Comparison of ENCODE assay signal across 25 mouse cellular contexts in genomic region chr3:85679312-85679933, GRCm38 (mm10).
DNase-seq lines count a peak whose midpoint lies in the region; ATAC-seq and TF ChIP-seq lines count a peak whose summit lies in the region.
"Had no signal": no experiment of that assay in that cellular context is flagged by ENCODE, and none has a peak within 500 bp of the region (broad histone marks: within the 10 kb centered on the region; RNA-seq: fewer than 3 reads in every experiment).

No protein-coding gene starts in this region.

- no peak for TF ChIP-seq EP300 in MEL (IDR thresholded peaks at IDR 0.05; ENCODE audit: low read depth in 1 of 2, low read length in 2 of 2)

- peak overlapping the region; percentile 22; the same call in 1 of the 2 replicates for H3K27ac ChIP-seq in heart, embryonic 10.5 days
- peak overlapping the region; percentile 19; the same call in 1 of the 2 replicates for H3K27ac ChIP-seq in heart, embryonic 15.5 days
- H3K27ac ChIP-seq in MEL (ENCODE audit: control insufficient read depth, low read depth, low read length) = no peak overlapping the region
- H3K27ac ChIP-seq in liver, embryonic 13.5 days = no peak overlapping the region
- H3K27ac ChIP-seq: embryonic facial prominence, embryonic 10.5 days; embryonic facial prominence, embryonic 15.5 days; forebrain, embryonic 13.5 days; hindbrain, embryonic 13.5 days; kidney, postnatal 0 days; midbrain, embryonic 12.5 days had no signal

- no peaks in the 10 kb centered on the region for H3K79me2 ChIP-seq in MEL (ENCODE audit: control insufficient read depth, insufficient read depth, low read length, poor library complexity)

- H3K9me3 ChIP-seq in heart, embryonic 10.5 days = no peaks in the 10 kb centered on the region
- H3K9me3 ChIP-seq in heart, embryonic 15.5 days (replicated peaks) = no peaks in the 10 kb centered on the region
- H3K9me3 ChIP-seq in MEL (replicated peaks; ENCODE audit: insufficient read depth, low read length) = no peaks in the 10 kb centered on the region
- H3K9me3 ChIP-seq in liver, embryonic 13.5 days (replicated peaks) = no peaks in the 10 kb centered on the region
- H3K9me3 ChIP-seq: embryonic facial prominence, embryonic 10.5 days; embryonic facial prominence, embryonic 15.5 days; forebrain, embryonic 13.5 days; hindbrain, embryonic 13.5 days; midbrain, embryonic 12.5 days had no signal

- H3K27me3 ChIP-seq in heart, embryonic 10.5 days (ENCODE audit: insufficient read depth, poor library complexity, severe bottlenecking) = 0 out of 2 replicates have a peak, but pooled peaks cover 3% of the 10 kb centered on the region
- H3K27me3 ChIP-seq in heart, embryonic 15.5 days = no peaks in the 10 kb centered on the region
- H3K27me3 ChIP-seq in MEL (ENCODE audit: control insufficient read depth in 1 of 2, insufficient read depth in 2 of 2, low read length in 2 of 2) = peaks cover 0 to 2% of the 10 kb centered on the region in 2 experiments; a peak in 2 of 4 replicates
- H3K27me3 ChIP-seq in liver, embryonic 13.5 days = 0 out of 2 replicates have a peak, but pooled peaks cover 5% of the 10 kb centered on the region
- H3K27me3 ChIP-seq: CH12.LX; embryonic facial prominence, embryonic 15.5 days; hindbrain, embryonic 13.5 days; Patski had no signal

- H3K4me1 ChIP-seq in heart, embryonic 10.5 days = peaks cover 23% of the 10 kb centered on the region; the same call in 1 of the 2 replicates
- H3K4me1 ChIP-seq in heart, embryonic 15.5 days (replicated peaks) = peaks cover 16% of the 10 kb centered on the region
- no peaks in the 10 kb centered on the region for H3K4me1 ChIP-seq in MEL (ENCODE audit: control insufficient read depth in 1 of 2, insufficient read depth in 2 of 2, low read length in 2 of 2)
- H3K4me1 ChIP-seq in liver, embryonic 13.5 days (replicated peaks) = peaks cover 14% of the 10 kb centered on the region
- H3K4me1 ChIP-seq: embryonic facial prominence, embryonic 15.5 days; forebrain, embryonic 13.5 days; hindbrain, embryonic 13.5 days; midbrain, embryonic 12.5 days had no signal

- no peak for TF ChIP-seq RAD21 in MEL (IDR thresholded peaks at IDR 0.05; ENCODE audit: low read depth, low read length)

- 62% methylated on average over 8 of the region's 8 CpGs for WGBS in heart, embryonic 10.5 days
- 50% methylated on average over 8 of the region's 8 CpGs for WGBS in heart, embryonic 15.5 days
- 50% methylated on average over 8 of the region's 8 CpGs for WGBS in liver, embryonic 13.5 days (ENCODE audit: insufficient replicate concordance)

- TF ChIP-seq CTCF in MEL (IDR thresholded peaks at IDR 0.05 in 2 of 3, conservative IDR thresholded peaks at IDR 0.05 in 1 of 3; ENCODE audit: control insufficient read depth in 1 of 3, insufficient read depth in 1 of 3, low read depth in 2 of 3, low read length in 3 of 3, poor library complexity in 1 of 3, severe bottlenecking in 1 of 3) = no peak

- no peak for ATAC-seq in heart, embryonic 15.5 days (replicated peaks; ENCODE audit: insufficient number of reproducible peaks, insufficient read depth, low FRiP score, low read depth)
- ATAC-seq in liver, embryonic 13.5 days (ENCODE audit: low read depth) = peak; percentile 75
- ATAC-seq: forebrain, embryonic 13.5 days; intestine, embryonic 16.5 days; Patski had no signal

- no peak for DNase-seq in heart, embryonic 10.5 days (ENCODE audit: low spot score)
- no peak for DNase-seq in heart, postnatal 25 days (ENCODE audit: low spot score)
- DNase-seq in heart, adult 18-20 months = no peak
- peak; percentile 18 for DNase-seq in MEL (ENCODE audit: low read depth, low spot score)
- DNase-seq in liver, embryonic 13.5 days = peak; percentile 15
- no peak for DNase-seq in neural tube, embryonic 10.5 days (ENCODE audit: extremely low spot score, low spot score)
- no peak for DNase-seq in urinary bladder, postnatal 36 days (ENCODE audit: low spot score in 2 of 2)
- DNase-seq: adrenal gland, postnatal 10 days; cerebellum, adult 2 months; cerebellum, postnatal 14 days; gastrocnemius, postnatal 10 days; heart, postnatal 10 days; kidney, adult 8-10 months; kidney, postnatal 4 days; lung, postnatal 36 days had no signal

- no peaks in the 10 kb centered on the region for H3K36me3 ChIP-seq in heart, embryonic 10.5 days
- no peaks in the 10 kb centered on the region for H3K36me3 ChIP-seq in heart, embryonic 15.5 days
- H3K36me3 ChIP-seq in MEL (ENCODE audit: control insufficient read depth in 1 of 2, insufficient read depth in 2 of 2, low read length in 2 of 2) = no peaks in the 10 kb centered on the region
- H3K36me3 ChIP-seq in liver, embryonic 13.5 days = no peaks in the 10 kb centered on the region
- H3K36me3 ChIP-seq: embryonic facial prominence, embryonic 10.5 days; embryonic facial prominence, embryonic 15.5 days; hindbrain, embryonic 13.5 days; midbrain, embryonic 12.5 days had no signal

- H3K4me3 ChIP-seq in heart, embryonic 10.5 days = no peak overlapping the region
- H3K4me3 ChIP-seq in heart, embryonic 15.5 days = no peak overlapping the region
- H3K4me3 ChIP-seq in MEL (ENCODE audit: control insufficient read depth in 1 of 2, insufficient read depth in 1 of 2, low read depth in 2 of 2, low read length in 2 of 2) = no peak overlapping the region
- no peak overlapping the region for H3K4me3 ChIP-seq in liver, embryonic 13.5 days (replicated peaks)
- H3K4me3 ChIP-seq: embryonic facial prominence, embryonic 10.5 days; embryonic facial prominence, embryonic 15.5 days; forebrain, embryonic 13.5 days; hindbrain, embryonic 13.5 days; midbrain, embryonic 12.5 days had no signal

- intact Hi-C loops in heart, postnatal 25 days (cut with DNase I) = no loop called here

- H3K9ac ChIP-seq in heart, embryonic 15.5 days = no peak overlapping the region
- H3K9ac ChIP-seq in MEL (ENCODE audit: control insufficient read depth, low read depth, low read length, poor library complexity, severe bottlenecking) = no peak overlapping the region
- H3K9ac ChIP-seq in liver, embryonic 13.5 days = peak overlapping the region; percentile 33; the same call in 1 of the 2 replicates
- H3K9ac ChIP-seq: embryonic facial prominence, embryonic 15.5 days; forebrain, embryonic 13.5 days; hindbrain, embryonic 13.5 days; midbrain, embryonic 12.5 days had no signal

- no peak overlapping the region for H3K4me2 ChIP-seq in heart, embryonic 15.5 days
- peak overlapping the region; percentile 35 for H3K4me2 ChIP-seq in liver, embryonic 13.5 days
- H3K4me2 ChIP-seq: embryonic facial prominence, embryonic 15.5 days; forebrain, embryonic 13.5 days; hindbrain, embryonic 13.5 days; midbrain, embryonic 12.5 days had no signal

- TF ChIP-seq POLR2A in MEL (IDR thresholded peaks at IDR 0.05; ENCODE audit: control insufficient read depth in 1 of 2, insufficient read depth in 1 of 2, low read depth in 1 of 2, low read length in 2 of 2, poor library complexity in 1 of 2) = no peak

TF ChIP-seq in MEL, 35 proteins besides CTCF, POLR2A, EP300 and RAD21:
- TF ChIP-seq KAT2A (conservative IDR thresholded peaks at IDR 0.05; ENCODE audit: low read depth, low read length) (no peak), MAX (IDR thresholded peaks at IDR 0.05; ENCODE audit: low read length) (no peak), ELF1 (IDR thresholded peaks at IDR 0.05; ENCODE audit: low read depth, low read length) (no peak), TBP (IDR thresholded peaks at IDR 0.05; ENCODE audit: low read depth, low read length) (no peak), GABPA (IDR thresholded peaks at IDR 0.05; ENCODE audit: low read depth, low read length) (no peak), MAFK (IDR thresholded peaks at IDR 0.05; ENCODE audit: borderline replicate concordance, low read depth, low read length) (no peak), ZNF384 (IDR thresholded peaks at IDR 0.05; ENCODE audit: low read depth, low read length) (no peak), E2F4 (IDR thresholded peaks at IDR 0.05; ENCODE audit: borderline replicate concordance, low read depth, low read length) (no peak), MYB (IDR thresholded peaks at IDR 0.05; ENCODE audit: low read depth, low read length) (no peak), POLR2AphosphoS2 (IDR thresholded peaks at IDR 0.05; ENCODE audit: low read length) (no peak), TCF12 (IDR thresholded peaks at IDR 0.05; ENCODE audit: low read depth, low read length) (no peak), SMC3 (IDR thresholded peaks at IDR 0.05; ENCODE audit: low read depth, low read length) (no peak), USF2 (IDR thresholded peaks at IDR 0.05; ENCODE audit: borderline replicate concordance in 1 of 2, insufficient read depth in 1 of 2, low read depth in 1 of 2, low read length in 2 of 2) (no peak), CHD1 (IDR thresholded peaks at IDR 0.05; ENCODE audit: low read depth, low read length) (no peak), SIN3A (IDR thresholded peaks at IDR 0.05; ENCODE audit: low read length) (no peak), MYC (IDR thresholded peaks at IDR 0.05; ENCODE audit: low read depth, low read length) (no peak), RCOR1 (IDR thresholded peaks at IDR 0.05; ENCODE audit: low read depth, low read length) (no peak), ZMIZ1 (IDR thresholded peaks at IDR 0.05; ENCODE audit: low read depth, low read length) (no peak)

Comparison
In these comparisons a context has a peak if more than half of its experiments do, and no peak if none do; other contexts are left out.
1. DNase-seq: peak in MEL (single experiment) and liver, embryonic 13.5 days (single experiment); none in heart, embryonic 10.5 days (single experiment), heart, postnatal 25 days (single experiment), heart, adult 18-20 months (0 of 2), neural tube, embryonic 10.5 days (single experiment) and urinary bladder, postnatal 36 days (0 of 2).
2. H3K27ac ChIP-seq: peak in heart, embryonic 10.5 days (single experiment) and heart, embryonic 15.5 days (single experiment); none in MEL (single experiment) and liver, embryonic 13.5 days (single experiment).